Mouse (Mus musculus): Measurements from ENCODE around the gene Mdga2. TPM values are rescaled to one million over a fixed set of nuclear protein-coding genes. Genes with fewer than 3 reads are reported as not detected.

Mdga2 gene
- polyA plus RNA-seq, 1 experiment from 2014 or later, result 0.09 TPM

- Histone ChIP-seq H3K4me1 (no peaks in the 10 kb centered on the region), H3K9ac (no peak overlapping the region), H3K9me3 (no peaks in the 10 kb centered on the region), H3K4me3 (no peak overlapping the region), H3K27me3 (replicated peaks) (no peaks in the 10 kb centered on the region), H3K27ac (replicated peaks) (no peak overlapping the region), H3K36me3 (no peaks in the 10 kb centered on the region), H3K4me2 (no peak overlapping the region)
- no peak for ATAC-seq (ENCODE audit: extremely low read depth, insufficient number of reproducible peaks, low FRiP score, low TSS enrichment)
- WGBS, result 60% methylated on average over 12 of the region's 12 CpGs
Observed at GRCm38 (mm10) chr12:66648605-66649552, 573.5 kb downstream of the Mdga2 start.

DNA sequence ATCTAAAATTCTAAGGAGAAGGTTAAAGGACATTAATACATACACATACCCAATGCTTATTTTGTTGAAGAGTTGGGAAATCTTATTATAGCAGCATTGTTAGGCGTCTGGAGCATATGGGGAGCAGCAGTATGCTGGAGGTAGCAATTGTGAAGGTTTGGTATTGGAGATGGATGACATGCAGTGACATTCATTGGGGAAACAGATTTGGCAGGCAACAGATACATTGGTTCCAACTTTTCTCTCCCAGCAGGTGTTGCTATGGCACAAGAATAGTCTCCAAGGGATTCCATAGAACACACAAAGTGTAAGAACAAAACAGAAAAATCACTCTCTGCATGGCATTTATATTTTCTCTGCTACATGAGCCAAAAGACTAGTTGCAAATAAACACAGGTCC, 581.9 kb downstream of the Mdga2 start:
- no peaks in the 10 kb centered on the region for H3K4me1 ChIP-seq
- no peak for ATAC-seq (ENCODE audit: extremely low read depth, insufficient number of reproducible peaks, low FRiP score, low TSS enrichment)
- H3K27me3 ChIP-seq (replicated peaks), result no peaks in the 10 kb centered on the region
- H3K4me2 ChIP-seq, result no peak overlapping the region
- H3K36me3 ChIP-seq, result no peaks in the 10 kb centered on the region
- no peak overlapping the region for H3K4me3 ChIP-seq
- H3K27ac ChIP-seq (replicated peaks), result no peak overlapping the region
- 35% methylated on average over 1 of the region's 1 CpGs for WGBS
- H3K9ac ChIP-seq, result no peak overlapping the region
- no peaks in the 10 kb centered on the region for H3K9me3 ChIP-seq

GRCm38 (mm10) chr12:66619944-66620343, 602.4 kb downstream of the Mdga2 start:
- Histone ChIP-seq H3K4me2 (no peak overlapping the region), H3K9ac (no peak overlapping the region), H3K36me3 (no peaks in the 10 kb centered on the region), H3K27ac (replicated peaks) (no peak overlapping the region), H3K4me1 (no peaks in the 10 kb centered on the region), H3K9me3 (no peaks in the 10 kb centered on the region), H3K4me3 (no peak overlapping the region), H3K27me3 (replicated peaks) (no peaks in the 10 kb centered on the region)
- no peak for ATAC-seq (ENCODE audit: extremely low read depth, insufficient number of reproducible peaks, low FRiP score, low TSS enrichment)
- 67% methylated on average over 3 of the region's 3 CpGs for WGBS

GRCm38 (mm10) chr12:66591617-66592230, 630.6 kb downstream of the Mdga2 start:
- 42% methylated on average over 1 of the region's 1 CpGs for WGBS
- ATAC-seq (ENCODE audit: extremely low read depth, insufficient number of reproducible peaks, low FRiP score, low TSS enrichment), result no peak
- Histone ChIP-seq H3K27ac (replicated peaks) (no peak overlapping the region), H3K27me3 (replicated peaks) (no peaks in the 10 kb centered on the region), H3K4me1 (no peaks in the 10 kb centered on the region), H3K36me3 (no peaks in the 10 kb centered on the region), H3K4me3 (no peak overlapping the region), H3K4me2 (no peak overlapping the region), H3K9me3 (no peaks in the 10 kb centered on the region), H3K9ac (no peak overlapping the region)

DNA sequence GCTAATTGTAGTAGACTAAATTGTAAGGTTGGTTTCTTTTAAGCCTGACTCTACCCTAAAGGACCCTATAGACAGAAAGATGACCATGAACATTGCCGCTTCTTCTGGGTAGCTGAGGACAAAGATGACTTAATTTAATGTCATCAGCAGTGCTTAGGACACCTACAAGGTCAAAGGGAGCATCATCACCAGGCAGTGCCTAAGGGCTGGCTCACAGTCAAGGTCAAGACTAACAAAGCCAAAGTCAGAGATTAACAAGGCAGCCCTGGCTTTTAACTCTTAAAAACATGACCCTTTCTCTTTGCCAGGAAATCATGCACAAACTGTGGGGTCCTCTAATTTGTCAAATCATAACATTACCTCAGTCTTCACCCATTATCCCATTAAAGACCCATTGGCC, 657.0 kb downstream of the Mdga2 start:
- 54% methylated on average over 1 of the region's 1 CpGs for WGBS
- Histone ChIP-seq H3K9me3 (no peaks in the 10 kb centered on the region), H3K4me1 (no peaks in the 10 kb centered on the region), H3K36me3 (no peaks in the 10 kb centered on the region), H3K27me3 (replicated peaks) (no peaks in the 10 kb centered on the region), H3K9ac (no peak overlapping the region), H3K4me2 (no peak overlapping the region), H3K27ac (replicated peaks) (no peak overlapping the region), H3K4me3 (no peak overlapping the region)
- no peak for ATAC-seq (ENCODE audit: extremely low read depth, insufficient number of reproducible peaks, low FRiP score, low TSS enrichment)

- no peaks in the 10 kb centered on the region for H3K4me1 ChIP-seq
- H3K36me3 ChIP-seq, result no peaks in the 10 kb centered on the region
Observed at GRCm38 (mm10) chr12:66556846-66557245, 665.5 kb downstream of the Mdga2 start.

DNA sequence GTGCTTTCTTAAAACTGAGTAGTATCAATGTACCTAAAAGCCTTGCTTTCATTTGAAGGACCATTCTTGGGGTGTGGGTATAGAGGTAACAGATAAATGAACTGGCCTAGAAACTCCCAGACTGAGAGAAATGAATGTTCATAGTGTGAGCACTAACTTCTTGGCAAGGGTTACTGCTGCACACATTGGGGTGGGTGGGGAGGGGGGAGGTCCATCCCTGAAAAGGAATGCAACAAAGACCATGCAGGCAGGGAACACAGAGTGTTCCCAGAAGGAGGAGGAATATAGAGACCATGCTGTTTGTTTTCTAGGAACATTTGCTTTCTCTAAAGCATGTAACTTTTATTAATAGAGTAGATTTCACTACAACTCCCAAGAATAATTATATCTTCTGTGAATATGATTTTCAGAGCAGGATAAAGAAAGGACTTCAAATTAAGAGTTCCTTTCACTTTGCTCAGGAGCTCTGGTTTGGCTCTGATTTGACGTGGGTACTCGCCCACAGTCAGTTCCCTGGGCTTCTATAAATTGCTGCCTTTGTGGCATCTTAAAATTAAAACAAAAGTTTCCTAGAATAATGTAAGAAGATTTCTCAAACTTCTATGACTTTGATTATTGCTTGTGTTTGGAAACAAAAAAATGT, 666.0 kb downstream of the Mdga2 start:
- Histone ChIP-seq H3K36me3 (no peaks in the 10 kb centered on the region), H3K4me3 (no peak overlapping the region), H3K27ac (replicated peaks) (no peak overlapping the region), H3K9ac (no peak overlapping the region), H3K9me3 (no peaks in the 10 kb centered on the region), H3K4me2 (no peak overlapping the region), H3K27me3 (replicated peaks) (no peaks in the 10 kb centered on the region), H3K4me1 (no peaks in the 10 kb centered on the region)
- 47% methylated on average over 2 of the region's 2 CpGs for WGBS
- ATAC-seq (ENCODE audit: extremely low read depth, insufficient number of reproducible peaks, low FRiP score, low TSS enrichment), result no peak

More at GRCm38 (mm10) chr12:66556846-66557245, 665.5 kb downstream of the Mdga2 start:
- H3K9me3 ChIP-seq, result no peaks in the 10 kb centered on the region
- 74% methylated on average over 3 of the region's 3 CpGs for WGBS
- no peak overlapping the region for H3K4me3 ChIP-seq
- H3K27ac ChIP-seq (replicated peaks), result no peak overlapping the region
- no peak for ATAC-seq (ENCODE audit: extremely low read depth, insufficient number of reproducible peaks, low FRiP score, low TSS enrichment)
- no peak overlapping the region for H3K9ac ChIP-seq
- no peaks in the 10 kb centered on the region for H3K27me3 ChIP-seq (replicated peaks)
- H3K4me2 ChIP-seq, result no peak overlapping the region

GRCm38 (mm10) chr12:66524973-66525372, 697.4 kb downstream of the Mdga2 start:
- Histone ChIP-seq H3K4me3 (no peak overlapping the region), H3K27ac (replicated peaks) (no peak overlapping the region), H3K36me3 (no peaks in the 10 kb centered on the region), H3K9me3 (no peaks in the 10 kb centered on the region), H3K9ac (no peak overlapping the region), H3K27me3 (replicated peaks) (no peaks in the 10 kb centered on the region), H3K4me1 (no peaks in the 10 kb centered on the region), H3K4me2 (no peak overlapping the region)
- 44% methylated on average over 2 of the region's 2 CpGs for WGBS
- no peak for ATAC-seq (ENCODE audit: extremely low read depth, insufficient number of reproducible peaks, low FRiP score, low TSS enrichment)

DNA sequence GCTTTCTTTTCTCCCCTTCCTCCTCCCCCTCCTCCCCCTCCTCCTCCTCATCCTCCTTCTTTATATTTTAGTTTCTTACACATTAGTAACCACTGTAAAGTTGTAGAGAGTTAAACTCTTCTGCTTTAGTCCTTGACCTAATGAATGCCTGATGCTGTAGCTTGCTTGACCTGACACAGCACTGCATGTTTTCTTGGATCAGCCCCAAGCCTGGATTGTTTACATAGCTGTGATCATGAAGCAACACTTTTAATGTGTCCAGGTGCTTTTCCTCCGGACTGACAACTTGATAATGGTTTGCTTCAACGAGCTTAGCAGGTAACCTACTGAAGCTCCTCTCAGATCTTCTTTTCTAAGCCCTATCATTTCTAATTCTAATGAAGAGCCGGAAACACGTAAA, 723.1 kb downstream of the Mdga2 start:
- Histone ChIP-seq H3K9me3 (no peaks in the 10 kb centered on the region), H3K36me3 (no peaks in the 10 kb centered on the region), H3K4me1 (no peaks in the 10 kb centered on the region), H3K27me3 (replicated peaks) (no peaks in the 10 kb centered on the region), H3K4me3 (no peak overlapping the region), H3K9ac (no peak overlapping the region), H3K27ac (replicated peaks) (no peak overlapping the region), H3K4me2 (no peak overlapping the region)
- WGBS, result 57% methylated on average over 4 of the region's 4 CpGs
- no peak for ATAC-seq (ENCODE audit: extremely low read depth, insufficient number of reproducible peaks, low FRiP score, low TSS enrichment)

DNA sequence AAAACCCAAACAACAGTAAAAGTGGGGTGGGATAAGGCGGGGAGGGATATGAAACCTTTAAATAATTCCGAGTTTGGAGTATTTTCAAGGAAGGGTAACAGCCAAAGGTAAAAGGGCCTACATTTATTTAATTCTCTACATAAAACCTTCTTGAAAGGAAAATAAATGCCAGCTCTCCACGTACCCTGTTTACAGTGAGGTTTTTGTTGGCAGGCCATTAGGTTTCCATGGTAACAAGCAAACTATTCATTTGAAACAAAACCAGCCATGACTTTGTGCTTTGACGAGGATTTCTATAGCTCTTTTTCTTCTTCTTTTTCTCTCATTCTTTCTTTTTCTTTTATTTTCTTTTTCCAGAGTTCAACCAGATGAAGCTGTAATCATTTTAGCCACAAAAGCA, 751.5 kb downstream of the Mdga2 start:
- WGBS, result 62% methylated on average over 4 of the region's 4 CpGs
- no peaks in the 10 kb centered on the region for H3K36me3 ChIP-seq
- no peaks in the 10 kb centered on the region for H3K9me3 ChIP-seq

DNA sequence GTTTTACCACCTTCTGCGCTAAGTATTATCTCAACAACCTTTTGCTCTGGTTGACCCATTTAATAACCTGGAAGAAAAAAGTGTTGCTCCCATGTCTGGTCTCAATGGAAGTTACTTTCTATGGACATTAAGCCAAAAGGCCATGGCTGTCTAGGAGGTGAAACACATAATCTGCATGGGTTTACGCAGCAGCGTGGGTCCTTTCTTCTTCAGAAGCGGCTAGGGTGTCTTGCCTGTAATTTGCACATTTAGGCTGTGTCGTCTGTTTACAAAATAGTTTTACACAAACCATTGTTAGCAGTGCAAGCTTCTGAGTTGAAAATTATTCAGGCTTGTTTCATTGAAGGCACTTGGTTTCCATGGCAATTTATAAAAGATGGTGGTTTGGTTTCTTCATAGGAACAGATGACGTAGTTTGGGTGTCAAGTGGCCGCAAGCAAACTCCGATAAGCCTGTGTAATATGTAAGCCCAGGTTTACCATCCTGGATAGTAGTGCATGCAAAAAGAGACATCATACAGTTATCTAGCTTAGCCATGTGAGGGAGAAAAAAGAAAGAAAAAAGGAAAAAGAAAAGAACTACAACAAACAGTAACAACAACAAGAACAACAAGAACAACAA, 752.0 kb downstream of the Mdga2 start:
- H3K27ac ChIP-seq (replicated peaks), result no peak overlapping the region
- 79% methylated on average over 8 of the region's 8 CpGs for WGBS
- H3K9me3 ChIP-seq, result no peaks in the 10 kb centered on the region
- no peak for ATAC-seq (ENCODE audit: extremely low read depth, insufficient number of reproducible peaks, low FRiP score, low TSS enrichment)
- no peak overlapping the region for H3K4me2 ChIP-seq
- no peaks in the 10 kb centered on the region for H3K27me3 ChIP-seq (replicated peaks)
- no peaks in the 10 kb centered on the region for H3K36me3 ChIP-seq
- no peaks in the 10 kb centered on the region for H3K4me1 ChIP-seq
- H3K9ac ChIP-seq, result no peak overlapping the region
- H3K4me3 ChIP-seq, result no peak overlapping the region

More for the DNA sequence above, 751.5 kb downstream of the Mdga2 start:
- Histone ChIP-seq H3K4me2 (no peak overlapping the region), H3K27ac (replicated peaks) (no peak overlapping the region), H3K4me1 (no peaks in the 10 kb centered on the region), H3K4me3 (no peak overlapping the region), H3K9ac (no peak overlapping the region), H3K27me3 (replicated peaks) (no peaks in the 10 kb centered on the region)
- no peak for ATAC-seq (ENCODE audit: extremely low read depth, insufficient number of reproducible peaks, low FRiP score, low TSS enrichment)

Data from heart, embryonic 13.5 days (tissue).